Mouse (Mus musculus) hindbrain, postnatal 0 days (tissue): ENCODE measurements around the gene Pitpnm3. TPM values are rescaled to one million over a fixed set of nuclear protein-coding genes. Genes with fewer than 3 reads are reported as not detected.
A peak's percentile ranks its signal among the peaks of the same experiment; 100 is the strongest.

Source experiments
- ATAC-seq: fragments of 200-750 bp; cut with Nextera tagmentation; 2 replicates; pipeline ENCODE4 v1.8.0; 2017; ENCODE audit warnings: mild to moderate bottlenecking, moderate TSS enrichment, moderate library complexity
- DNase-seq: peaks from one replicate; pipeline ENCODE4 v3.0.0-alpha.2; 2015; ENCODE audit warnings: low spot score
- H3K27ac ChIP-seq: fragments of 300-500 bp; sonication (generic); 2 replicates; pipeline ENCODE4 v1.5.1; 2014; ENCODE audit warnings: mild to moderate bottlenecking
- H3K27me3 ChIP-seq: fragments of 300-500 bp; sonication (generic); 2 replicates; pipeline ENCODE4 v1.6.1; 2014; ENCODE audit warnings: low read length, mixed read lengths; ENCODE audit not compliant: insufficient read depth
- H3K36me3 ChIP-seq: fragments of 300-500 bp; sonication (generic); 2 replicates; pipeline ENCODE4 v1.6.1; 2014; ENCODE audit warnings: low read length, mixed read lengths; ENCODE audit not compliant: insufficient read depth
- H3K4me1 ChIP-seq: fragments of 300-500 bp; sonication (generic); 2 replicates; pipeline ENCODE4 v1.6.1; 2014; ENCODE audit warnings: antibody characterized with exemption, low read length, mixed read lengths; ENCODE audit not compliant: insufficient read depth
- H3K4me2 ChIP-seq: fragments of 300-500 bp; sonication (generic); 2 replicates; pipeline ENCODE4 v1.6.1; 2014; ENCODE audit warnings: low read depth, mild to moderate bottlenecking, low read length, moderate library complexity, mixed read lengths
- H3K4me3 ChIP-seq: fragments of 300-500 bp; sonication (generic); 2 replicates; pipeline ENCODE4 v1.5.1; 2014; ENCODE audit warnings: low read length
- H3K9ac ChIP-seq: fragments of 300-500 bp; sonication (generic); replicated peaks from 2 replicates; pipeline ENCODE4 v1.6.1; 2014; ENCODE audit warnings: mild to moderate bottlenecking, low read length, moderate library complexity, mixed read lengths
- H3K9me3 ChIP-seq: fragments of 300-500 bp; sonication (generic); 2 replicates; pipeline ENCODE4 v1.6.1; 2016; ENCODE audit warnings: low read length, mixed read lengths
- CTCF ChIP-seq: IDR thresholded peaks from 2 replicates; pipeline ENCODE4 v1.5.1; 2016; ENCODE audit warnings: antibody characterized with exemption, control low read depth, low read depth
- WGBS: fragments of 180-500 bp; shearing (Covaris S2); extraction: QIAGEN DNeasy Blood & Tissue Kit; methylation state at CpG from one replicate; pipeline ENCODE4 v1.1.7; 2014; 5-methylcytosine and 5-hydroxymethylcytosine counted together
- polyA plus RNA-seq: library from polyadenylated mRNA; unstranded; fragments of >200 nt; fragmentation: Nextera tagmentation; extraction: Ambion mirVana; gene quantifications from 2 replicates; pipeline ENCODE4 v1.2.1, GENCODE M21; 2015
- total RNA-seq: library from RNA; depleted of rRNA; stranded (reverse); fragments of >200 nt; gene quantifications from 2 replicates; pipeline ENCODE4 v1.2.3, GENCODE M21; 2014

Pitpnm3 gene
- total and polyA plus RNA-seq, 2 experiments from 2014 or later = 6.1 to 26.3 TPM

- Histone ChIP-seq H3K36me3 (no peaks in the 10 kb centered on the region), H3K4me2 (no peak overlapping the region), H3K9me3 (no peaks in the 10 kb centered on the region), H3K9ac (no peak overlapping the region), H3K4me1 (0 out of 2 replicates have a peak, but pooled peaks cover 6% of the 10 kb centered on the region), H3K27me3 (no peaks in the 10 kb centered on the region), H3K27ac (no peak overlapping the region), H3K4me3 (no peak overlapping the region)
- ATAC-seq = no peak
- 53% methylated on average over 4 of the region's 4 CpGs for WGBS
- no peak for TF ChIP-seq CTCF
- DNase-seq = no peak
Observed at GRCm38 (mm10) chr11:72099181-72099580, 36.4 kb downstream of the Pitpnm3 start.

- Histone ChIP-seq H3K27me3 (no peaks in the 10 kb centered on the region), H3K4me2 (no peak overlapping the region), H3K27ac (no peak overlapping the region), H3K9me3 (no peaks in the 10 kb centered on the region), H3K4me3 (no peak overlapping the region), H3K9ac (no peak overlapping the region), H3K36me3 (no peaks in the 10 kb centered on the region), H3K4me1 (0 out of 2 replicates have a peak, but pooled peaks cover 6% of the 10 kb centered on the region)
- ATAC-seq (no peak), DNase-seq (no peak)
- WGBS = 71% methylated on average over 3 of the region's 3 CpGs
- TF ChIP-seq CTCF = no peak
Observed at GRCm38 (mm10) chr11:72098027-72098426, 37.6 kb downstream of the Pitpnm3 start.

DNA sequence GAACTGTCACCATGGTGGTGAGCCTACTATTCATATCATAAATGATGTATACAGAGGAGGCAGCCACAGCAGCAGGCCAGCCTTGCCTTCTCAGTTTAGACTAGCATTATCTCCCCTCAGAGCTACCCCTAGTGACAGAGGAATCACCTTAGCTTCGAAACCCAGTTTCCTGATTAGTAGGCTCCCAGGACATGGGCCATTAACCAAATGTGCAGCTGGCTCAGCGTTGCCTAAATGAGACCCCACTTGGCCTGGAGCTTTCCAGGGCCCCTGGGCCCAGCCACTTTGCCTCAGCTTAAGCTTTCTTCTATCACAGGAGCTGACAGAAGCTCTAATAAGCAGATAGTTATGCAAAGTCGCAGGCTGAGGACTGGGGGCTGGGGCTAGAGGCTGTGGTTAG, 39.6 kb downstream of the Pitpnm3 start:
- 50% methylated on average over 3 of the region's 3 CpGs for WGBS
- TF ChIP-seq CTCF = no peak

GRCm38 (mm10) chr11:72094442-72094841, 41.1 kb downstream of the Pitpnm3 start:
- TF ChIP-seq CTCF = no peak
- WGBS = 75% methylated on average over 7 of the region's 7 CpGs
- H3K36me3 ChIP-seq = no peaks in the 10 kb centered on the region
- H3K4me3 ChIP-seq = no peak overlapping the region
- ATAC-seq (no peak), DNase-seq (no peak)
- H3K9me3 ChIP-seq = no peaks in the 10 kb centered on the region
- 0 out of 2 replicates have a peak, but pooled peaks cover 6% of the 10 kb centered on the region for H3K4me1 ChIP-seq
- H3K27ac ChIP-seq = no peak overlapping the region
- no peak overlapping the region for H3K4me2 ChIP-seq
- H3K9ac ChIP-seq = no peak overlapping the region
- no peaks in the 10 kb centered on the region for H3K27me3 ChIP-seq

More for the DNA sequence above, 39.6 kb downstream of the Pitpnm3 start:
- 0 out of 2 replicates have a peak, but pooled peaks cover 6% of the 10 kb centered on the region for H3K4me1 ChIP-seq
- no peaks in the 10 kb centered on the region for H3K9me3 ChIP-seq
- H3K36me3 ChIP-seq = no peaks in the 10 kb centered on the region
- H3K4me2 ChIP-seq = no peak overlapping the region
- no peak overlapping the region for H3K4me3 ChIP-seq
- no peak overlapping the region for H3K27ac ChIP-seq
- DNase-seq = no peak
- no peak for ATAC-seq
- H3K27me3 ChIP-seq = no peaks in the 10 kb centered on the region
- H3K9ac ChIP-seq = no peak overlapping the region

DNA sequence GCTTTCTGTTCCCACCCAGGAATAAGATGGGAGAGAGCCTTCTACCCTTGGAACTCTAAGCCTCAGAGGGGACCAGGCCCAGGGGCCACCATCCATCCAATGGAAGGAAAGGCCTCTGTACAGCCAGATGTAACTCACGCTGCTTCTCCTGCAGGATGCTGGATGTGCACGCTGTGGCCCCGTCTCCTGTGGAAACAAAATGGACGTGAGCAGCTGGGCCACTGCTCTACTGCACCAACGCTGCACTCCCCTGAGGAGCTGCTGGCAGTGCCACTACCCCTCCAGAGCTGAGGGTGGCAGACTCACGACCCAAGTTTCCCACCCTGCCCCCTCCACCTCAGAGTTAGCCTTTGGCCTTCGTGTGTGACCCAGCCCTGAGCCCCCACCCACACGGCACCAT, 43.2 kb downstream of the Pitpnm3 start:
- Histone ChIP-seq H3K4me3 (no peak overlapping the region), H3K27ac (no peak overlapping the region), H3K9me3 (no peaks in the 10 kb centered on the region), H3K36me3 (no peaks in the 10 kb centered on the region), H3K4me1 (no peaks in the 10 kb centered on the region), H3K9ac (no peak overlapping the region), H3K27me3 (no peaks in the 10 kb centered on the region), H3K4me2 (no peak overlapping the region)
- ATAC-seq (no peak), DNase-seq (no peak)
- no peak for TF ChIP-seq CTCF
- WGBS = 60% methylated on average over 8 of the region's 8 CpGs

DNA sequence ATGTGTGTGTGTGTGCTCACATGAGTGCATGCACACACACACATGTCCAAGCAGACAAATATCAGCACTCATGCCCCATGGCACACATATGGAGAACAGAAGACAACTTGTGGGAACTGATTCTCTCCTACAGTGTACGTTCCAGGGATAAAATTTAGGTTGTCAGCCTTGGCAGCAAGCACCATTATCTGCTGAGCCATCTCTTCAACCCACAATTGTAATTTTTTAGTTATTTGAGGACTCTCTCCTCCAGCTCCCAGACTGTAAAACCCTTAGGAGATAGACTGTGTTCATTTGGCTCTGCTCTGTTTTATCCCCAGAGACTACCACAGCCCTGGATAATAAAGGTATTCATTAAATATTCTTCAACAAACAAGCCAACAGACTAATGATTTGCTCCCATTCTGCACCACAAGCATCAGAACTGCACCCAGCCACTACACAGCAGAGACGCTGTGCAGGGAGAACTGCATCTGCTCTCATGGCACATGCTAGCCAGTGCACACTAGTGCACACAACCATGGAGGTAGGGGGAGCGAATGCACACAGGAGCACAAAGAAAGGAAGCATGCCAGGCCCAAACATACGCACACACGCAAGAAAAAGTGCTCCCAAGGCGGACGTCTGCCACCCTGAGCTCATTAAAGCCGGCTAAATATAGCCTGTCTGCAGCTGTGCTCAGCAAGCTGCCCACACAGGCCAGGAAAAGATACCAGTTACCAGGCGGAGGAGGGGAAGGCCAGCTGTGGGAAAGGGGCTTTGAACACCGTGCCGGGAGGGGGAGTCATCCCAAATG, 49.1 kb downstream of the Pitpnm3 start:
- 28% methylated on average over 11 of the region's 11 CpGs for WGBS
- Histone ChIP-seq H3K9ac (no peak overlapping the region), H3K27me3 (no peaks in the 10 kb centered on the region)

GRCm38 (mm10) chr11:72084337-72084736, 51.2 kb downstream of the Pitpnm3 start:
- peaks cover 7% of the 10 kb centered on the region; the same call in 1 of the 2 replicates for H3K4me1 ChIP-seq
- DNase-seq (no peak), ATAC-seq (no peak)
- H3K9ac ChIP-seq = no peak overlapping the region
- H3K4me2 ChIP-seq = no peak overlapping the region
- H3K27me3 ChIP-seq = no peaks in the 10 kb centered on the region
- no peak overlapping the region for H3K27ac ChIP-seq
- no peaks in the 10 kb centered on the region for H3K9me3 ChIP-seq
- TF ChIP-seq CTCF = no peak
- 94% methylated on average over 15 of the region's 15 CpGs for WGBS
- no peaks in the 10 kb centered on the region for H3K36me3 ChIP-seq
- H3K4me3 ChIP-seq = no peak overlapping the region

More for the DNA sequence above, 49.1 kb downstream of the Pitpnm3 start:
- Histone ChIP-seq H3K4me2 (no peak overlapping the region), H3K27ac (peak overlapping the region; percentile 71), H3K4me1 (peaks cover 7% of the 10 kb centered on the region; the same call in 1 of the 2 replicates), H3K9me3 (no peaks in the 10 kb centered on the region), H3K36me3 (no peaks in the 10 kb centered on the region), H3K4me3 (no peak overlapping the region)
- TF ChIP-seq CTCF = no peak
- DNase-seq (peak; percentile 82), ATAC-seq (peak; percentile 83)
